Mouse (Mus musculus): ENCODE data around the gene Arpc2. TPM values are rescaled to one million over a fixed set of nuclear protein-coding genes. Genes with fewer than 3 reads are reported as not detected.

The Arpc2 gene
- total RNA-seq, 2 experiments from 2014 or later: 134 to 140 TPM

Small RNAs within 50 kb of the gene (microRNA-seq; reads per million reads assigned to microRNA genes)
- gene Mir1928: not detected

Other genes starting within 250 kb of the Arpc2 start
- gene Tns1, start 111.6 kb upstream of the Arpc2 start, total RNA-seq (2021): 100 to 1,000 TPM; 679 to 701 TPM
- gene Rufy4, start 110.5 kb upstream of the Arpc2 start, total RNA-seq (2021): 1 to 10 TPM; 1.1 to 1.5 TPM
- gene Cxcr2, start 82.1 kb upstream of the Arpc2 start, total RNA-seq (2021): under 1 TPM; 0.10 to 0.11 TPM
- gene Cxcr1, start 41.5 kb upstream of the Arpc2 start, total RNA-seq (2021): not detected
- gene Gpbar1, start 42.5 kb downstream of the Arpc2 start, total RNA-seq (2021): not detected
- gene Aamp, start 48.7 kb downstream of the Arpc2 start, total RNA-seq (2021): 10 to 100 TPM; 87.5 to 94.8 TPM
- gene Pnkd, start 48.8 kb downstream of the Arpc2 start, total RNA-seq (2021): 100 to 1,000 TPM; 160 to 161 TPM
- gene Tmbim1, start 69.5 kb downstream of the Arpc2 start, total RNA-seq (2021): 10 to 100 TPM; 38.4 to 41.5 TPM
- under 1 TPM; 0.18 to 0.28 TPM for gene Catip, start 126.0 kb downstream of the Arpc2 start, total RNA-seq (2021)
- 1 to 10 TPM; 2.5 to 3.2 TPM for gene Slc11a1, start 139.1 kb downstream of the Arpc2 start, total RNA-seq (2021)
- 100 to 1,000 TPM; 123 to 139 TPM for gene Ctdsp1, start 155.4 kb downstream of the Arpc2 start, total RNA-seq (2021)
- 1 to 10 TPM in 1 of 2 experiments, under 1 TPM in 1; 0.57 to 1.0 TPM for gene Vil1, start 173.3 kb downstream of the Arpc2 start, total RNA-seq (2021)